Mouse (Mus musculus): ENCODE data around the gene Tecrl.

Tecrl gene

GRCm38 (mm10) chr5:83354846-83355561, at the start of gene Tecrl:
TSS of gene Tecrl (minus strand) at chr5:83355195.
- DNase-seq, result no peak

GRCm38 (mm10) chr5:83385021-83385420, 30.0 kb upstream of the Tecrl start:
- no peak for DNase-seq

DNA sequence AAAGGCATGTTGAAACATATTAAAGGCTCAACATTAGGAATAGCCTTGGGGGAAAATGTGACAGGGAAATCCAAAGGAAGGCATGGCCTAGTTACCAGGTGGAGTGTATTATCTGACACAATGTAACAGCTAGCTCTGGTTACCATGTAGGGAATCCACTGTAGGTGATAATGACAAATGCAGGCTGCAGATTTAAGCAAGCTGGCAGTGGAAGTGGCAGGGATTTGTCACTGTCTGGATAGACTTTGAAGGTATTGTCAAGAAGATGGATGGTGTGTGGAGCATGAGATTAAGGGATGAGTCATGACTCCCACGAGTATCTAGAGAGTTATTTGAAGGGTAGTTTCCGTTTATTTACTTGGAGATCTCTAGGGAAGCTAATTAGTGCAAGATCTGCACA, 3.4 kb downstream of the Tecrl start:
- DNase-seq, result no peak

GRCm38 (mm10) chr5:83339144-83339543, 15.9 kb downstream of the Tecrl start:
- DNase-seq, result no peak

DNA sequence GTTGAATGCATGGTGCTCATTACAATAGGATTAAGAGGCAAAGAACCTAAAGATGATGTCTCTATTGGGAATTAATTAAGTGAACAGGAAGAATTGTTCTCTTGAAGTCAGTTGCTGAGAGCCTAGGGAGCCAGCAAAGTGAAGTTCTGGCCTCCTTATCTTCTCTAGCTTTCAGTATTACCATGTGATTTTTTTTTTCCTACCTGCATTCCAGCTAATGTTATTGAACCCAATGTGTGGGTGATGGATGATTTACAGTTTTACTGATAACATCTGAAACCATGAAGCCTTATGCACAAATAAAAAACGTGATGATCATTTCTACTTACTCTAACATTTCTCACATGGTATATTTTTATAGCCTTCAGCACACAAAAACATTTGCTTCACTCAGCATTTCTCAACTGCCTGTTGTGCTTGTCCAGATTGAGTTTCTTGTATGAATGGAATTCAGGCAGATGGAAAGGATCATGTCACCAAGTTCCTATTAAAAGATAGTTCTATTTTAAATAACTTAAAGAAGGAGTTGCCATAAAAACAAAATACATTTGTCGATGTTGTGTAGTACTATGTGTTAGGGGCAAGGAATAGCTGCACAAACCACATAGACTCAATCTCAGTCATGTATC, 87.7 kb downstream of the Tecrl start:
- no peak for DNase-seq

DNA sequence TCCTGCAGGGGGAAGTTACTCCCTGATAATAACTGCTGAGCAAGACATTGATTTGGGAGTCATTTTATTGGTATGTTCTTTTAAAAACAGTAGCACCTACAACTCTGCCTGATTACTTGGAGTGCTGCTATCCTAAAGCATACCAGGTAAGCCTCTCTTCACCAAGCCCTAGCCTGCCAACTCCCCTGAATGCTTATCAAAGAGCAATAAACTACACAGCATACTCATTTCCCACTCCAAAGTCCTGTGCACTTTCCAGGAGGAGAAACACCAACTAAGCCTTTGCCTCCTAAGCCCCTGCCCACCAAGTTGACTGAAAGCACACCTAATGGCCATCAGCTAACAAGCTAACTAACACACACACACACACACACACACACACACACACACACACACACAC, 94.9 kb downstream of the Tecrl start:
- DNase-seq, result no peak

DNA sequence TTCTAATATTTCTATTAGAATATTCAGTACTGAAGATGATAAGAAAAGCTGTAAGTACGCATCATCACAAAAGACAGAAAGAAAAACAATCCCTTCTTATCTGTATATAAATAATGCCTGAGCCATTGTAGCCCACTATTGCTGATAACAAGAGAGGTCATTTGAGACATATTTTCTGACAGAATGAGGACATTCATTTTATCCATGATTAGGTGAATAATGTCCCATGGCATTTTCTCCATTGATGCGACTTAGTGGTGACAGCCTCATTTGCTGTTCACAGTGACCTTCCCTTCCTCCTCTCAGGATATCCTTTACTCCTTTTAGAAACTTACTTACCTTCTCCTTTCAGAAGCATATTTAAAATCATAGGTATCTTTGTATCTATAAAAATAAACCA, 100.9 kb downstream of the Tecrl start:
- DNase-seq, result no peak

- DNase-seq, result no peak
Observed at GRCm38 (mm10) chr5:83238848-83239452, 116.0 kb downstream of the Tecrl start.

Measured in spleen, adult 18-20 months (tissue).